Mouse (Mus musculus): ENCODE results near the gene Pde6h.
A peak's percentile ranks its signal among the peaks of the same experiment; 100 is the strongest.

Pde6h gene

GRCm38 (mm10) chr6:136941051-136942021 lies 17.7 kb downstream of the Pde6h start, which contains the start of gene Arhgdib:
Gene Arhgdib (minus strand): TSS chr6:136941899.
- DNase-seq: no peak

GRCm38 (mm10) chr6:136942280-136942679 lies 18.6 kb downstream of the Pde6h start:
- DNase-seq: no peak

GRCm38 (mm10) chr6:136943392-136943791 lies 19.8 kb downstream of the Pde6h start:
- no peak for DNase-seq

GRCm38 (mm10) chr6:136944511-136944910 lies 20.9 kb downstream of the Pde6h start:
- no peak for DNase-seq

- no peak for DNase-seq
Observed at GRCm38 (mm10) chr6:136946241-136946640, 22.6 kb downstream of the Pde6h start.

- peak; percentile 21 for DNase-seq
Observed at GRCm38 (mm10) chr6:136946943-136947342, 23.3 kb downstream of the Pde6h start.

- no peak for DNase-seq
Observed at GRCm38 (mm10) chr6:136947716-136948115, 24.1 kb downstream of the Pde6h start.

- no peak for DNase-seq
Observed at GRCm38 (mm10) chr6:136950171-136950570, 26.5 kb downstream of the Pde6h start.

- no peak for DNase-seq
Observed at GRCm38 (mm10) chr6:136952930-136953329, 29.3 kb downstream of the Pde6h start.

GRCm38 (mm10) chr6:136954192-136954591 lies 30.6 kb downstream of the Pde6h start:
- DNase-seq: no peak

- no peak for DNase-seq
Observed at GRCm38 (mm10) chr6:136954715-136955114, 31.1 kb downstream of the Pde6h start.

- DNase-seq: no peak
Observed at GRCm38 (mm10) chr6:136955240-136955639, 31.6 kb downstream of the Pde6h start.

- DNase-seq: no peak
Observed at GRCm38 (mm10) chr6:136957062-136957461, 33.4 kb downstream of the Pde6h start.

- no peak for DNase-seq
Observed at GRCm38 (mm10) chr6:136959131-136959530, 35.5 kb downstream of the Pde6h start.

- no peak for DNase-seq
Observed at GRCm38 (mm10) chr6:136962957-136963356, 39.3 kb downstream of the Pde6h start.

GRCm38 (mm10) chr6:136964609-136965510 lies 41.2 kb downstream of the Pde6h start:
- DNase-seq: peak; percentile 8

GRCm38 (mm10) chr6:136965912-136966311 lies 42.3 kb downstream of the Pde6h start:
- DNase-seq: peak; percentile 5

- DNase-seq: no peak
Observed at GRCm38 (mm10) chr6:136967466-136967865, 43.8 kb downstream of the Pde6h start.

- DNase-seq: peak; percentile 46
Observed at GRCm38 (mm10) chr6:136968877-136969276, 45.2 kb downstream of the Pde6h start.

GRCm38 (mm10) chr6:136979274-136980082 lies 55.8 kb downstream of the Pde6h start:
- DNase-seq: no peak

- peak; percentile 42 for DNase-seq
Observed at GRCm38 (mm10) chr6:136980331-136980746, 56.7 kb downstream of the Pde6h start.

- no peak for DNase-seq
Observed at GRCm38 (mm10) chr6:136982581-136982980, 58.9 kb downstream of the Pde6h start.
